Mouse (Mus musculus) neural tube, embryonic 14.5 days (tissue): ENCODE measurements at regions not wholly inside any gene's neighbourhood (a gene's known extent, or its start where the extent isn't known, plus 50 kb on each side); places are given as distances from the start of the nearest gene placed in this dataset.

Source experiments
- ATAC-seq: fragments of 200-750 bp; cut with Nextera tagmentation; 2 replicates; pipeline ENCODE4 v1.8.0; 2017; ENCODE audit warnings: low read depth, mild to moderate bottlenecking, moderate TSS enrichment, moderate library complexity
- H3K27ac ChIP-seq: fragments of 300-500 bp; sonication (generic); 2 replicates; pipeline ENCODE4 v1.5.1; 2014; ENCODE audit warnings: low read depth, mild to moderate bottlenecking, control low read depth, low read length, moderate library complexity, mixed read lengths
- H3K27me3 ChIP-seq: fragments of 300-500 bp; sonication (generic); 2 replicates; pipeline ENCODE4 v1.6.1; 2014; ENCODE audit warnings: low read length; ENCODE audit not compliant: control insufficient read depth, insufficient read depth
- H3K36me3 ChIP-seq: fragments of 300-500 bp; sonication (generic); 2 replicates; pipeline ENCODE4 v1.6.1; 2014; ENCODE audit warnings: low read length, mixed read lengths; ENCODE audit not compliant: control insufficient read depth, insufficient read depth
- H3K4me1 ChIP-seq: fragments of 300-500 bp; sonication (generic); 2 replicates; pipeline ENCODE4 v1.6.1; 2014; ENCODE audit warnings: low read length; ENCODE audit not compliant: control insufficient read depth, insufficient read depth
- H3K4me2 ChIP-seq: fragments of 300-500 bp; sonication (generic); 2 replicates; pipeline ENCODE4 v1.6.1; 2014; ENCODE audit warnings: mild to moderate bottlenecking, low read depth, low read length, control low read depth
- H3K4me3 ChIP-seq: fragments of 300-500 bp; sonication (generic); 2 replicates; pipeline ENCODE4 v1.5.1; 2014; ENCODE audit warnings: low read depth, low read length, control low read depth, mixed read lengths
- H3K9ac ChIP-seq: fragments of 300-500 bp; sonication (generic); replicated peaks from 2 replicates; pipeline ENCODE4 v1.6.1; 2014; ENCODE audit warnings: low read depth, mild to moderate bottlenecking, control low read depth, low read length, mixed read lengths
- H3K9me3 ChIP-seq: fragments of 300-500 bp; sonication (generic); 2 replicates; pipeline ENCODE4 v1.6.1; 2016; ENCODE audit warnings: low read length; ENCODE audit not compliant: control insufficient read depth
- WGBS: fragments of 180-500 bp; shearing (Covaris S2); extraction: QIAGEN DNeasy Blood & Tissue Kit; methylation state at CpG from one replicate; pipeline ENCODE4 v1.1.7; 2014; 5-methylcytosine and 5-hydroxymethylcytosine counted together

- Histone ChIP-seq H3K4me3 (no peak overlapping the region), H3K4me2 (no peak overlapping the region), H3K36me3 (no peaks in the 10 kb centered on the region), H3K4me1 (0 out of 2 replicates have a peak, but pooled peaks cover 3% of the 10 kb centered on the region), H3K27me3 (no peaks in the 10 kb centered on the region), H3K9me3 (no peaks in the 10 kb centered on the region), H3K9ac (no peak overlapping the region), H3K27ac (no peak overlapping the region)
- ATAC-seq, result no peak
- 84% methylated on average over 4 of the region's 4 CpGs for WGBS
Observed at GRCm38 (mm10) chr12:79960446-79960845, 152.4 kb downstream of the Zfp36l1 start.

GRCm38 (mm10) chr12:79959540-79960305, 153.1 kb downstream of the Zfp36l1 start:
- Histone ChIP-seq H3K4me3 (no peak overlapping the region), H3K9ac (no peak overlapping the region), H3K27me3 (no peaks in the 10 kb centered on the region), H3K9me3 (no peaks in the 10 kb centered on the region), H3K27ac (no peak overlapping the region), H3K4me1 (no peaks in the 10 kb centered on the region), H3K36me3 (no peaks in the 10 kb centered on the region), H3K4me2 (no peak overlapping the region)
- ATAC-seq, result no peak
- 91% methylated on average over 14 of the region's 14 CpGs for WGBS

DNA sequence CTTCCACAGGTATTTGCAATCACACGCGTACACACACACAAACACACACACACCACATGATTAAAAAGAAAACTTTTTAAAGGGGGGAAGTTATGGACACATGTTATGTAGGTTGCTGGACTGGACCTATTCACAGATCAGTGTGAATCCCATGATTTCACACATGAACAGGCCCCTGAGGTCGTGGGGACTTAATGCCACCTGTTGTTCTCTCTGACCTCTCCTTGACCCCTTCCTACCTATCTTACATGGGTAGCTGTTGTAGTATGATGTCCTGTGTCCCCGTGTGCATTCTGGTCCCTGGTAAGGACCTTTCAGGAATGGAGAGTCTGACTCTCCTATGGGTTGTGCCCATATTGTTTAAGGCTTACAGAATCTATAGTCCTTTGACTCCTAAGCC, 155.6 kb downstream of the Zfp36l1 start:
- Histone ChIP-seq H3K4me1 (no peaks in the 10 kb centered on the region), H3K9ac (no peak overlapping the region), H3K36me3 (no peaks in the 10 kb centered on the region), H3K4me2 (no peak overlapping the region), H3K4me3 (no peak overlapping the region), H3K27me3 (no peaks in the 10 kb centered on the region), H3K27ac (no peak overlapping the region), H3K9me3 (no peaks in the 10 kb centered on the region)
- 83% methylated on average over 4 of the region's 4 CpGs for WGBS
- ATAC-seq, result no peak

- H3K36me3 ChIP-seq, result no peaks in the 10 kb centered on the region
- WGBS, result 86% methylated on average over 6 of the region's 6 CpGs
- ATAC-seq, result no peak
Observed at GRCm38 (mm10) chr12:79956351-79956750, 156.5 kb downstream of the Zfp36l1 start.

DNA sequence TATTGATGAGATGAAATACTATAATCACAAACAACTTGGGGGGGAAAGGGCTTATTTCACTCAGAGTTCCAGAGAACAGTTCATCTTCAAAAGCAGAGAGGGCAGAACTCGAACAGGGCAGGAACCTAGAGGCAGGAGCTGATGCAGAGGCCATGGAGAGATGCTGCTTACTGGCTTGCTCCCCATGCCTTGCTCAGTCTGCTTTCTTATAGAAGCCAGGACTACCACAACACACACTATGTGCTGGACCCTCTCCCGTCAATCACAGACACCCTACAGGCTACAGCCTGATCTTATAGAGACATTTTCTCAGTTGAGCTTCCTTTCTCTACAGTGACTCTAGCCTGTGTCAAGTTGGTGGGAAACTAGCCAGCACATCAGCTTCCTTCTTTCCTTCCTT, 157.3 kb downstream of the Zfp36l1 start:
- no peak overlapping the region for H3K9ac ChIP-seq
- no peaks in the 10 kb centered on the region for H3K4me1 ChIP-seq
- H3K9me3 ChIP-seq, result no peaks in the 10 kb centered on the region
- no peaks in the 10 kb centered on the region for H3K36me3 ChIP-seq
- H3K4me3 ChIP-seq, result no peak overlapping the region
- H3K27me3 ChIP-seq, result no peaks in the 10 kb centered on the region
- H3K27ac ChIP-seq, result no peak overlapping the region
- H3K4me2 ChIP-seq, result no peak overlapping the region
- no peak for ATAC-seq
- 92% methylated on average over 2 of the region's 2 CpGs for WGBS

More at GRCm38 (mm10) chr12:79956351-79956750, 156.5 kb downstream of the Zfp36l1 start:
- H3K9me3 ChIP-seq, result no peaks in the 10 kb centered on the region
- H3K9ac ChIP-seq, result no peak overlapping the region
- H3K27ac ChIP-seq, result no peak overlapping the region
- no peaks in the 10 kb centered on the region for H3K27me3 ChIP-seq
- no peaks in the 10 kb centered on the region for H3K4me1 ChIP-seq
- no peak overlapping the region for H3K4me2 ChIP-seq
- H3K4me3 ChIP-seq, result no peak overlapping the region

DNA sequence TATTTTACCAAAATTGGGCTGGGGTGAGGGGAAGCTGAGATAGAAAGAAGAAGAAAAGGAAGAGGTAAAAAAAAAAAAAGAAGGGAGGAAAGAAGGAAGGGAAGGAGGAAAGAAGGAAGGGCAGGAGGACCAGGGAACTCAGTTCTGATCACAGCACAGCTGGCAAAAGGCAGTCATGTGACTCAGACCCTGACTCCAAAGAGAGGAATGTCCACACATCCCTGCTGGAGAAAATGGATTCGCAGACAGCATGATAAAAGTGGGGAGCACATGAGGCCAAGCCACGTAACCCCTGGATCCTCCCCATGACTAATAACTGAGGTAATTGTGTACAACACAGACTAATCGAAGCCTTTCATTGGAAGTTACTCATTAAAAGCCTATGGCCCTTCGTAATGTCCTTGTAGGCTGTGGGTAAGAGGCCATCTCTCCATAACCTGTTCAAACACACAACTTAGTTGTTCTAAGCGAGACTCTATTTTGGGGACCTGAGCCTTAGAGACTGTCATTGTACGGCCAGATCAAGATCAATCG, 162.2 kb downstream of the Zfp36l1 start:
- no peaks in the 10 kb centered on the region for H3K36me3 ChIP-seq
- no peaks in the 10 kb centered on the region for H3K4me1 ChIP-seq
- no peak overlapping the region for H3K27ac ChIP-seq
- ATAC-seq, result no peak
- no peaks in the 10 kb centered on the region for H3K27me3 ChIP-seq
- H3K9ac ChIP-seq, result no peak overlapping the region
- no peak overlapping the region for H3K4me2 ChIP-seq
- 81% methylated on average over 7 of the region's 7 CpGs for WGBS
- H3K4me3 ChIP-seq, result no peak overlapping the region
- H3K9me3 ChIP-seq, result no peaks in the 10 kb centered on the region

DNA sequence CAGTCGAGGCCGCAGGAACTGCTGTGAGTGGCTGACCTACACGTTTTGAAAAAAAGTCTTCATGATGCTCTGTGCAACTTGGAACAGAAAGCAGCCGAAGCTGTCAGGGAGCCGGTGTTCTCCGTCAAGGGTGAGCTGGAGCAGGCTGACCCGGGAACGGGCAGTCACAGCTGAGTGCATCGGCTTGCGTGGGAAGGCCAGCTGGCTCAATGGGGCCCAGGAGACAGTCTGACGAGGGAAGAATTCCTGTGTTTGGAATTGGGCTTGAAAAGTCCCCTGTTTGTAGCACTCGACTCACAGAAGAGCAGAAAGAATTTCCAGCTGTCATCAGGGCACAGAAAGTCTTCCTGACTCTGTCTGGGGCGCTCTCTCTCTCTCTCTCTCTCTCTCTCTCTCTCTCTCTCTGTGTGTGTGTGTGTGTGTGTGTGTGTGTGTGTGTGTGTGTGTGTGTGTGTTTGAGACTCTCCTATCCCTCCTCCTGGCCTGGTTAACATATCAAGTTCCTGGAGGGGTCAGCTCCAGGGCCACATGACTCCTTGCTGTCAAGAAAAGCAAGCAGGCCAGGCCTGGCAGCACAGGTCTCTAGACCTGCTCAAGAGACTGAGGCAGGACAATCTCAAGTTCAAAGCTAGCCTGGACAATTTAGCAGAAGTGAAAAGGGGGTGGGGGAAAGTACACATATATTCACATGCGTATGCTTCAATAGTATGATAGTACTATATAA, 163.6 kb downstream of the Zfp36l1 start:
- ATAC-seq, result no peak
- Histone ChIP-seq H3K27me3 (no peaks in the 10 kb centered on the region), H3K27ac (no peak overlapping the region), H3K4me2 (no peak overlapping the region), H3K36me3 (no peaks in the 10 kb centered on the region), H3K9ac (no peak overlapping the region), H3K4me3 (no peak overlapping the region), H3K9me3 (no peaks in the 10 kb centered on the region), H3K4me1 (0 out of 2 replicates have a peak, but pooled peaks cover 3% of the 10 kb centered on the region)
- 33% methylated on average over 14 of the region's 14 CpGs for WGBS

- H3K27me3 ChIP-seq, result no peaks in the 10 kb centered on the region
- ATAC-seq, result no peak
- no peak overlapping the region for H3K27ac ChIP-seq
- no peak overlapping the region for H3K4me3 ChIP-seq
- 93% methylated on average over 4 of the region's 4 CpGs for WGBS
- no peaks in the 10 kb centered on the region for H3K36me3 ChIP-seq
- 0 out of 2 replicates have a peak, but pooled peaks cover 8% of the 10 kb centered on the region for H3K4me1 ChIP-seq
- no peak overlapping the region for H3K9ac ChIP-seq
- H3K4me2 ChIP-seq, result no peak overlapping the region
- no peaks in the 10 kb centered on the region for H3K9me3 ChIP-seq
Observed at GRCm38 (mm10) chr12:79947574-79947973, 165.2 kb downstream of the Zfp36l1 start.

GRCm38 (mm10) chr12:79946777-79947176, 166.0 kb downstream of the Zfp36l1 start:
- Histone ChIP-seq H3K9ac (no peak overlapping the region), H3K27ac (no peak overlapping the region), H3K4me1 (0 out of 2 replicates have a peak, but pooled peaks cover 10% of the 10 kb centered on the region), H3K27me3 (no peaks in the 10 kb centered on the region), H3K4me3 (no peak overlapping the region), H3K4me2 (no peak overlapping the region), H3K36me3 (no peaks in the 10 kb centered on the region), H3K9me3 (no peaks in the 10 kb centered on the region)
- ATAC-seq, result no peak
- 89% methylated on average over 10 of the region's 10 CpGs for WGBS
